Mouse (Mus musculus): ENCODE measurements around the gene Sptb. TPM values are rescaled to one million over a fixed set of nuclear protein-coding genes. Genes with fewer than 3 reads are reported as not detected.

The Sptb gene
- polyA plus RNA-seq, 1 experiment from 2014 or later = 0.37 TPM

GRCm38 (mm10) chr12:76676477-76676876 is 33.9 kb downstream of the Sptb start:
- H3K4me3 ChIP-seq (replicated peaks; ENCODE audit: low read depth, low read length) = no peak overlapping the region
- H3K27ac ChIP-seq = no peak overlapping the region
- no peaks in the 10 kb centered on the region for H3K4me1 ChIP-seq (replicated peaks; ENCODE audit: insufficient read depth, low read length)
- no peak overlapping the region for H3K9ac ChIP-seq (ENCODE audit: low read depth, low read length)
- no peak for DNase-seq (ENCODE audit: low spot score)
- H3K9me3 ChIP-seq (replicated peaks; ENCODE audit: low read length) = no peaks in the 10 kb centered on the region
- no peaks in the 10 kb centered on the region for H3K27me3 ChIP-seq (ENCODE audit: insufficient read depth, low read length)
- H3K36me3 ChIP-seq (ENCODE audit: insufficient read depth, low read length) = no peaks in the 10 kb centered on the region
- TF ChIP-seq CTCF (IDR thresholded peaks at IDR 0.05; ENCODE audit: low read depth) = no peak
- H3K4me2 ChIP-seq (ENCODE audit: low read length) = no peak overlapping the region
- ATAC-seq (replicated peaks; ENCODE audit: low FRiP score, low read depth) = no peak
- 79% methylated on average over 22 of the region's 22 CpGs for WGBS

GRCm38 (mm10) chr12:76675364-76675763 is 35.0 kb downstream of the Sptb start:
- DNase-seq (ENCODE audit: low spot score) = no peak

GRCm38 (mm10) chr12:76673794-76674222 is 36.5 kb downstream of the Sptb start:
- Histone ChIP-seq H3K9me3 (replicated peaks; ENCODE audit: low read length) (no peaks in the 10 kb centered on the region), H3K27me3 (ENCODE audit: insufficient read depth, low read length) (no peaks in the 10 kb centered on the region), H3K27ac (no peak overlapping the region), H3K4me3 (replicated peaks; ENCODE audit: low read depth, low read length) (no peak overlapping the region), H3K4me2 (ENCODE audit: low read length) (no peak overlapping the region), H3K36me3 (ENCODE audit: insufficient read depth, low read length) (no peaks in the 10 kb centered on the region), H3K4me1 (replicated peaks; ENCODE audit: insufficient read depth, low read length) (no peaks in the 10 kb centered on the region), H3K9ac (ENCODE audit: low read depth, low read length) (no peak overlapping the region)
- no peak for TF ChIP-seq CTCF (IDR thresholded peaks at IDR 0.05; ENCODE audit: low read depth)
- WGBS = 77% methylated on average over 12 of the region's 12 CpGs
- ATAC-seq (replicated peaks; ENCODE audit: low FRiP score, low read depth) (no peak), DNase-seq (ENCODE audit: low spot score) (no peak)

More at GRCm38 (mm10) chr12:76675364-76675763, 35.0 kb downstream of the Sptb start:
- H3K4me3 ChIP-seq (replicated peaks; ENCODE audit: low read depth, low read length) = no peak overlapping the region
- no peaks in the 10 kb centered on the region for H3K36me3 ChIP-seq (ENCODE audit: insufficient read depth, low read length)
- H3K27ac ChIP-seq = no peak overlapping the region
- no peaks in the 10 kb centered on the region for H3K27me3 ChIP-seq (ENCODE audit: insufficient read depth, low read length)
- no peak for ATAC-seq (replicated peaks; ENCODE audit: low FRiP score, low read depth)
- H3K4me2 ChIP-seq (ENCODE audit: low read length) = no peak overlapping the region
- TF ChIP-seq CTCF (IDR thresholded peaks at IDR 0.05; ENCODE audit: low read depth) = no peak
- H3K9me3 ChIP-seq (replicated peaks; ENCODE audit: low read length) = no peaks in the 10 kb centered on the region
- no peak overlapping the region for H3K9ac ChIP-seq (ENCODE audit: low read depth, low read length)
- 72% methylated on average over 5 of the region's 5 CpGs for WGBS
- H3K4me1 ChIP-seq (replicated peaks; ENCODE audit: insufficient read depth, low read length) = no peaks in the 10 kb centered on the region

GRCm38 (mm10) chr12:76672008-76672407 is 38.3 kb downstream of the Sptb start:
- Histone ChIP-seq H3K27ac (no peak overlapping the region), H3K36me3 (ENCODE audit: insufficient read depth, low read length) (no peaks in the 10 kb centered on the region), H3K4me2 (ENCODE audit: low read length) (no peak overlapping the region), H3K4me1 (replicated peaks; ENCODE audit: insufficient read depth, low read length) (no peaks in the 10 kb centered on the region), H3K27me3 (ENCODE audit: insufficient read depth, low read length) (no peaks in the 10 kb centered on the region), H3K9me3 (replicated peaks; ENCODE audit: low read length) (no peaks in the 10 kb centered on the region), H3K4me3 (replicated peaks; ENCODE audit: low read depth, low read length) (no peak overlapping the region), H3K9ac (ENCODE audit: low read depth, low read length) (no peak overlapping the region)
- no peak for TF ChIP-seq CTCF (IDR thresholded peaks at IDR 0.05; ENCODE audit: low read depth)
- ATAC-seq (replicated peaks; ENCODE audit: low FRiP score, low read depth) = no peak
- DNase-seq (ENCODE audit: low spot score) = no peak
- 87% methylated on average over 8 of the region's 8 CpGs for WGBS

- Histone ChIP-seq H3K27me3 (ENCODE audit: insufficient read depth, low read length) (no peaks in the 10 kb centered on the region), H3K27ac (no peak overlapping the region), H3K9me3 (replicated peaks; ENCODE audit: low read length) (no peaks in the 10 kb centered on the region), H3K9ac (ENCODE audit: low read depth, low read length) (no peak overlapping the region), H3K4me1 (replicated peaks; ENCODE audit: insufficient read depth, low read length) (no peaks in the 10 kb centered on the region), H3K36me3 (ENCODE audit: insufficient read depth, low read length) (no peaks in the 10 kb centered on the region), H3K4me3 (replicated peaks; ENCODE audit: low read depth, low read length) (no peak overlapping the region), H3K4me2 (ENCODE audit: low read length) (no peak overlapping the region)
- no peak for DNase-seq (ENCODE audit: low spot score)
- no peak for TF ChIP-seq CTCF (IDR thresholded peaks at IDR 0.05; ENCODE audit: low read depth)
- ATAC-seq (replicated peaks; ENCODE audit: low FRiP score, low read depth) = no peak
- WGBS = 68% methylated on average over 13 of the region's 13 CpGs
Observed at GRCm38 (mm10) chr12:76670533-76671086, 39.7 kb downstream of the Sptb start.

- Histone ChIP-seq H3K4me3 (replicated peaks; ENCODE audit: low read depth, low read length) (no peak overlapping the region), H3K4me2 (ENCODE audit: low read length) (no peak overlapping the region), H3K9me3 (replicated peaks; ENCODE audit: low read length) (no peaks in the 10 kb centered on the region), H3K4me1 (replicated peaks; ENCODE audit: insufficient read depth, low read length) (no peaks in the 10 kb centered on the region), H3K27ac (no peak overlapping the region), H3K9ac (ENCODE audit: low read depth, low read length) (no peak overlapping the region), H3K27me3 (ENCODE audit: insufficient read depth, low read length) (no peaks in the 10 kb centered on the region), H3K36me3 (ENCODE audit: insufficient read depth, low read length) (no peaks in the 10 kb centered on the region)
- no peak for ATAC-seq (replicated peaks; ENCODE audit: low FRiP score, low read depth)
- WGBS = 24% methylated on average over 5 of the region's 5 CpGs
- DNase-seq (ENCODE audit: low spot score) = no peak
- no peak for TF ChIP-seq CTCF (IDR thresholded peaks at IDR 0.05; ENCODE audit: low read depth)
Observed at GRCm38 (mm10) chr12:76669956-76670530, 40.3 kb downstream of the Sptb start.
